ENCODE assay signal across 8 mouse cellular contexts in the genomic region with DNA sequence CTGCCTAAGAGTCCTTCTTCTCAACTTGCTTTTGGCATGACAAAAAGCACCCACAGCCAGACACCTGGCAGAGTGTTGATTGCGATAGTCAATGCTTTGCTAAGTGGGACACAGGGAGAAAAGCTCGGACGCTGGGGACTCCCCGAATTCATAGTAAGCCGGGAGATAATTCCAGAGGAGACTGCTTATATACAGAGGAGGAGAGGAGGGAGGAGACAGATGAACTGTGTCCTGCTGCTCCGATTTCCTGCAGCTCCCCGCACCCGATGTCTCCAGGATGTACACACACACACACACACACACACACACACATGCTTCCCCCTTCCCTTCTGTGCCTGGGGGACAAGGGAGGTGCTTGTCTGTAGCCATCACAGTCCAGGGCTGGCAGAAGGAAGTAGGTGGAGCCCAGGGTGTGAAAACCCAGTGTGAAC. TPM values are rescaled to one million over a fixed set of nuclear protein-coding genes. Genes with fewer than 3 reads are reported as not detected.
DNase-seq lines count a peak whose midpoint lies in the region; ATAC-seq and TF ChIP-seq lines count a peak whose summit lies in the region.

No protein-coding gene starts in this region.

- peak; percentile 15; the same call in 1 of the 2 replicates for ATAC-seq in forebrain, postnatal 0 days
- no peak for ATAC-seq in hindbrain, embryonic 12.5 days (ENCODE audit: low FRiP score)
- no peak for ATAC-seq in liver, embryonic 11.5 days (replicated peaks; ENCODE audit: low FRiP score)

- no peak overlapping the region for H3K4me3 ChIP-seq in layer of hippocampus, adult 2 months
- H3K4me3 ChIP-seq in forebrain, postnatal 0 days (ENCODE audit: low read depth, low read length) = no peak overlapping the region
- H3K4me3 ChIP-seq in hindbrain, embryonic 12.5 days = no peak overlapping the region
- H3K4me3 ChIP-seq in liver, embryonic 11.5 days (ENCODE audit: low read depth, low read length) = no peak overlapping the region

- no peaks in the 10 kb centered on the region for H3K9me3 ChIP-seq in forebrain, postnatal 0 days (ENCODE audit: low read length)
- H3K9me3 ChIP-seq in hindbrain, embryonic 12.5 days (replicated peaks) = no peaks in the 10 kb centered on the region
- H3K9me3 ChIP-seq in liver, embryonic 11.5 days (ENCODE audit: control insufficient read depth, low read length) = no peaks in the 10 kb centered on the region

- H3K9ac ChIP-seq in forebrain, postnatal 0 days = no peak overlapping the region
- peak overlapping the region; percentile 46; the same call in 1 of the 2 replicates for H3K9ac ChIP-seq in hindbrain, embryonic 12.5 days
- H3K9ac ChIP-seq in liver, embryonic 11.5 days (ENCODE audit: low read depth, low read length) = no peak overlapping the region

- peak overlapping the region; percentile 65; the same call in 1 of the 2 replicates for H3K27ac ChIP-seq in layer of hippocampus, adult 2 months
- H3K27ac ChIP-seq in forebrain, postnatal 0 days (ENCODE audit: low read depth, low read length) = peak overlapping the region; percentile 54; the same call in 1 of the 2 replicates
- peak overlapping the region; percentile 35 for H3K27ac ChIP-seq in hindbrain, embryonic 12.5 days
- peak overlapping the region; percentile 26; the same call in 1 of the 2 replicates for H3K27ac ChIP-seq in liver, embryonic 11.5 days (ENCODE audit: low read depth, low read length)

- DNase-seq in layer of hippocampus, adult 2 months (ENCODE audit: low spot score in 2 of 2) = no peak
- DNase-seq in layer of hippocampus, adult 18-20 months (ENCODE audit: low spot score in 2 of 2) = no peak
- peak; percentile 39 for DNase-seq in forebrain, postnatal 0 days
- DNase-seq in liver, embryonic 11.5 days (ENCODE audit: low spot score) = no peak
- DNase-seq in natural killer cell, adult 2 months (ENCODE audit: low spot score in 2 of 2) = peak; percentile 50 to 71
- no peak for DNase-seq in layer of hippocampus, adult 11-12 months (ENCODE audit: low spot score)
- no peak for DNase-seq in right cerebral cortex, postnatal 36 days (ENCODE audit: low spot score in 2 of 2)

- H3K36me3 ChIP-seq in forebrain, postnatal 0 days (ENCODE audit: insufficient read depth) = no peaks in the 10 kb centered on the region
- no peaks in the 10 kb centered on the region for H3K36me3 ChIP-seq in hindbrain, embryonic 12.5 days
- H3K36me3 ChIP-seq in liver, embryonic 11.5 days (ENCODE audit: control insufficient read depth, insufficient read depth, low read length) = no peaks in the 10 kb centered on the region

- H3K4me1 ChIP-seq in forebrain, postnatal 0 days (ENCODE audit: insufficient read depth) = peaks cover 18% of the 10 kb centered on the region
- peaks cover 73% of the 10 kb centered on the region for H3K4me1 ChIP-seq in hindbrain, embryonic 12.5 days
- peaks cover 50% of the 10 kb centered on the region for H3K4me1 ChIP-seq in liver, embryonic 11.5 days (replicated peaks; ENCODE audit: control insufficient read depth, insufficient read depth, low read length)

- 34% methylated on average over 8 of the region's 8 CpGs for WGBS in forebrain, postnatal 0 days
- WGBS in hindbrain, embryonic 12.5 days = 60% methylated on average over 5 of the region's 8 CpGs
- WGBS in liver, embryonic 11.5 days = 26% methylated on average over 8 of the region's 8 CpGs

- no peaks in the 10 kb centered on the region for H3K27me3 ChIP-seq in forebrain, postnatal 0 days (ENCODE audit: insufficient read depth, low read length)
- no peaks in the 10 kb centered on the region for H3K27me3 ChIP-seq in hindbrain, embryonic 12.5 days
- no peaks in the 10 kb centered on the region for H3K27me3 ChIP-seq in liver, embryonic 11.5 days (replicated peaks; ENCODE audit: control insufficient read depth, insufficient read depth, low read length)

- no peak for TF ChIP-seq CTCF in layer of hippocampus, adult 2 months (conservative IDR thresholded peaks at IDR 0.05)
- TF ChIP-seq CTCF in forebrain, postnatal 0 days (IDR thresholded peaks at IDR 0.05; ENCODE audit: low read depth) = no peak

- no peak overlapping the region for H3K4me2 ChIP-seq in forebrain, postnatal 0 days (ENCODE audit: low read depth)
- H3K4me2 ChIP-seq in hindbrain, embryonic 12.5 days (replicated peaks) = no peak overlapping the region
- H3K4me2 ChIP-seq in liver, embryonic 11.5 days = peak overlapping the region; percentile 5; the same call in 1 of the 2 replicates

RNA-seq across cellular contexts. Expression of a gene that starts 17.0 kb away (rescaled TPM):
- total RNA-seq in layer of hippocampus, adult 2 months (2021) = 10 to 100 TPM; 31.1 to 35.3 TPM
- total RNA-seq in layer of hippocampus, adult 18-20 months (2021) = 10 to 100 TPM; 27.9 to 31.8 TPM
- 28.9 and 34.7 TPM in 2 replicates for total RNA-seq in forebrain, postnatal 0 days (2014; rRNA removed)
- 22.0 and 34.6 TPM in 2 replicates for polyA plus RNA-seq in forebrain, postnatal 0 days (2015; fragmentation: Nextera tagmentation; extraction: Ambion mirVana)
- 53.2 and 53.3 TPM in 2 replicates for polyA plus RNA-seq in hindbrain, embryonic 12.5 days (2016; fragmentation: Nextera tagmentation; extraction: Ambion mirVana)
- 5.3 and 6.9 TPM in 2 replicates for polyA plus RNA-seq in liver, embryonic 11.5 days (2014; fragmentation: Nextera tagmentation; extraction: Ambion mirVana)

RNA-seq across cellular contexts. Expression of a gene that starts 46.8 kb away (rescaled TPM):
- total RNA-seq in layer of hippocampus, adult 2 months (2021) = 10 to 100 TPM; 22.0 to 22.7 TPM
- total RNA-seq in layer of hippocampus, adult 18-20 months (2021) = 10 to 100 TPM; 23.2 to 24.7 TPM
- total RNA-seq in forebrain, postnatal 0 days (2014; rRNA removed) = 33.0 and 43.7 TPM in 2 replicates
- polyA plus RNA-seq in forebrain, postnatal 0 days (2015; fragmentation: Nextera tagmentation; extraction: Ambion mirVana) = 28.0 and 34.6 TPM in 2 replicates
- polyA plus RNA-seq in hindbrain, embryonic 12.5 days (2016; fragmentation: Nextera tagmentation; extraction: Ambion mirVana) = 75.1 and 79.0 TPM in 2 replicates
- 21.7 and 24.0 TPM in 2 replicates for polyA plus RNA-seq in liver, embryonic 11.5 days (2014; fragmentation: Nextera tagmentation; extraction: Ambion mirVana)

Comparison
In these comparisons a context has a peak if more than half of its experiments do, and no peak if none do; other contexts are left out.
1. DNase-seq: peak in forebrain, postnatal 0 days (single experiment) and natural killer cell, adult 2 months (2 of 2); none in layer of hippocampus, adult 2 months (0 of 2), layer of hippocampus, adult 18-20 months (0 of 2), liver, embryonic 11.5 days (single experiment), layer of hippocampus, adult 11-12 months (single experiment) and right cerebral cortex, postnatal 36 days (0 of 2).
2. Peak in every context shown above with its lines, with median percentiles within 50 percentile points of each other: H3K27ac ChIP-seq.